Mouse (Mus musculus): ENCODE results near the gene Ctsf.
"Not testable (repeated sequence)": the region's sequence is repeated elsewhere in the genome, so short reads cannot be mapped to it uniquely, and the experiment has no call there.

Ctsf gene

GRCm38 (mm10) chr19:4850281-4850680, 4.6 kb upstream of the Ctsf start:
- no peak for DNase-seq

- no peak for DNase-seq
These were observed 515 bp downstream of the Ctsf start for GRCm38 (mm10) chr19:4855470-4855820.

- DNase-seq, result no peak
These were observed 1.0 kb downstream of the Ctsf start for GRCm38 (mm10) chr19:4855951-4856350.

- no peak for DNase-seq
These were observed 4.2 kb downstream of the Ctsf start for GRCm38 (mm10) chr19:4859081-4859480.

- DNase-seq, result peak; percentile 67 to 76
These were observed 8.1 kb downstream of the Ctsf start for GRCm38 (mm10) chr19:4863048-4863447.

- peak; percentile 61 to 64 for DNase-seq
These were observed 10.2 kb downstream of the Ctsf start for GRCm38 (mm10) chr19:4865147-4865546.

GRCm38 (mm10) chr19:4874613-4875012, 19.7 kb downstream of the Ctsf start:
- DNase-seq, result not testable (repeated sequence)

GRCm38 (mm10) chr19:4876241-4876640, 21.3 kb downstream of the Ctsf start:
- DNase-seq, result no peak

- DNase-seq, result no peak
These were observed 21.8 kb downstream of the Ctsf start for GRCm38 (mm10) chr19:4876755-4877154.

- no peak for DNase-seq
These were observed 22.9 kb downstream of the Ctsf start, which contains the start of gene Actn3 for GRCm38 (mm10) chr19:4877785-4878184. Gene Actn3 (minus strand): TSS chr19:4877909.

GRCm38 (mm10) chr19:4878405-4879323, 23.7 kb downstream of the Ctsf start, which contains the start of gene Zdhhc24:
Gene Zdhhc24 (plus strand): TSS chr19:4878668.
- peak; percentile 99 for DNase-seq

GRCm38 (mm10) chr19:4879324-4879703, 24.4 kb downstream of the Ctsf start:
- DNase-seq, result no peak

GRCm38 (mm10) chr19:4883961-4884360, 29.0 kb downstream of the Ctsf start:
- no peak for DNase-seq

- DNase-seq, result no peak
These were observed 34.9 kb downstream of the Ctsf start for GRCm38 (mm10) chr19:4889791-4890190.

GRCm38 (mm10) chr19:4891798-4892197, 36.9 kb downstream of the Ctsf start:
- no peak for DNase-seq

- DNase-seq, result no peak
These were observed 42.0 kb downstream of the Ctsf start for GRCm38 (mm10) chr19:4896780-4897520.

- no peak for DNase-seq
These were observed 44.0 kb downstream of the Ctsf start for GRCm38 (mm10) chr19:4898972-4899371.

GRCm38 (mm10) chr19:4899888-4900287, 45.0 kb downstream of the Ctsf start:
- no peak for DNase-seq

- peak; percentile 90 for DNase-seq
These were observed 51.3 kb downstream of the Ctsf start, which contains the start of gene Bbs1 for GRCm38 (mm10) chr19:4905979-4906794. Gene Bbs1 (minus strand): TSS chr19:4906628.

GRCm38 (mm10) chr19:4908107-4908506, 53.2 kb downstream of the Ctsf start:
- DNase-seq, result peak; percentile 55 to 72

- no peak for DNase-seq
These were observed 54.4 kb downstream of the Ctsf start for GRCm38 (mm10) chr19:4909376-4909775.

Data from cerebellum, postnatal 10 days (tissue).